Mouse (Mus musculus): ENCODE measurements around the gene Prrt1. TPM values are rescaled to one million over a fixed set of nuclear protein-coding genes. Genes with fewer than 3 reads are reported as not detected.

The Prrt1 gene
- polyA plus RNA-seq, 1 experiment from 2014 or later = 0.17 TPM

GRCm38 (mm10) chr17:34639461-34640255, 10.3 kb downstream of the Prrt1 start:
- Histone ChIP-seq H3K4me3 (ENCODE audit: low read depth, low read length) (no peak overlapping the region), H3K4me2 (ENCODE audit: low read depth, severe bottlenecking) (no peak overlapping the region), H3K36me3 (ENCODE audit: control insufficient read depth, insufficient read depth, low read length) (no peaks in the 10 kb centered on the region), H3K9ac (ENCODE audit: low read length) (no peak overlapping the region), H3K27ac (replicated peaks; ENCODE audit: low read depth, low read length) (no peak overlapping the region), H3K9me3 (ENCODE audit: control insufficient read depth, low read length) (no peaks in the 10 kb centered on the region), H3K4me1 (ENCODE audit: control insufficient read depth, insufficient read depth, low read length) (peaks cover 11% of the 10 kb centered on the region), H3K27me3 (ENCODE audit: control insufficient read depth, insufficient read depth, low read length) (no peaks in the 10 kb centered on the region)
- ATAC-seq (ENCODE audit: insufficient number of reproducible peaks, low FRiP score, low TSS enrichment, low read depth) (no peak), DNase-seq (ENCODE audit: low spot score) (no peak)
- 82% methylated on average over 7 of the region's 7 CpGs for WGBS

- no peaks in the 10 kb centered on the region for H3K9me3 ChIP-seq (ENCODE audit: control insufficient read depth, low read length)
- peak overlapping the region; percentile 83 for H3K27ac ChIP-seq (replicated peaks; ENCODE audit: low read depth, low read length)
- no peaks in the 10 kb centered on the region for H3K27me3 ChIP-seq (ENCODE audit: control insufficient read depth, insufficient read depth, low read length)
- H3K4me1 ChIP-seq (ENCODE audit: control insufficient read depth, insufficient read depth, low read length) = peaks cover 11% of the 10 kb centered on the region
- WGBS = 18% methylated on average over 11 of the region's 11 CpGs
- DNase-seq (ENCODE audit: low spot score) (peak; percentile 60), ATAC-seq (ENCODE audit: insufficient number of reproducible peaks, low FRiP score, low TSS enrichment, low read depth) (0 out of 2 replicates have a peak, but pooled peaks have one; percentile 18)
- H3K4me2 ChIP-seq (ENCODE audit: low read depth, severe bottlenecking) = peak overlapping the region; percentile 8; the same call in 1 of the 2 replicates
- no peak overlapping the region for H3K4me3 ChIP-seq (ENCODE audit: low read depth, low read length)
- peak overlapping the region; percentile 34; the same call in 1 of the 2 replicates for H3K9ac ChIP-seq (ENCODE audit: low read length)
- H3K36me3 ChIP-seq (ENCODE audit: control insufficient read depth, insufficient read depth, low read length) = no peaks in the 10 kb centered on the region
These were observed 11.7 kb downstream of the Prrt1 start for GRCm38 (mm10) chr17:34640778-34641601.

- no peaks in the 10 kb centered on the region for H3K36me3 ChIP-seq (ENCODE audit: control insufficient read depth, insufficient read depth, low read length)
- H3K9ac ChIP-seq (ENCODE audit: low read length) = no peak overlapping the region
- WGBS = 84% methylated on average over 3 of the region's 3 CpGs
- H3K27me3 ChIP-seq (ENCODE audit: control insufficient read depth, insufficient read depth, low read length) = no peaks in the 10 kb centered on the region
- H3K9me3 ChIP-seq (ENCODE audit: control insufficient read depth, low read length) = no peaks in the 10 kb centered on the region
- DNase-seq (ENCODE audit: low spot score) (no peak), ATAC-seq (ENCODE audit: insufficient number of reproducible peaks, low FRiP score, low TSS enrichment, low read depth) (no peak)
- H3K4me1 ChIP-seq (ENCODE audit: control insufficient read depth, insufficient read depth, low read length) = peaks cover 11% of the 10 kb centered on the region
- no peak overlapping the region for H3K4me2 ChIP-seq (ENCODE audit: low read depth, severe bottlenecking)
- H3K27ac ChIP-seq (replicated peaks; ENCODE audit: low read depth, low read length) = peak overlapping the region; percentile 83
- H3K4me3 ChIP-seq (ENCODE audit: low read depth, low read length) = no peak overlapping the region
These were observed 12.6 kb downstream of the Prrt1 start for GRCm38 (mm10) chr17:34641945-34642344.

- Histone ChIP-seq H3K27me3 (ENCODE audit: control insufficient read depth, insufficient read depth, low read length) (no peaks in the 10 kb centered on the region), H3K36me3 (ENCODE audit: control insufficient read depth, insufficient read depth, low read length) (no peaks in the 10 kb centered on the region), H3K9me3 (ENCODE audit: control insufficient read depth, low read length) (no peaks in the 10 kb centered on the region), H3K4me1 (ENCODE audit: control insufficient read depth, insufficient read depth, low read length) (peaks cover 17% of the 10 kb centered on the region), H3K4me2 (ENCODE audit: low read depth, severe bottlenecking) (no peak overlapping the region), H3K4me3 (ENCODE audit: low read depth, low read length) (no peak overlapping the region), H3K27ac (replicated peaks; ENCODE audit: low read depth, low read length) (no peak overlapping the region), H3K9ac (ENCODE audit: low read length) (no peak overlapping the region)
- ATAC-seq (ENCODE audit: insufficient number of reproducible peaks, low FRiP score, low TSS enrichment, low read depth) (no peak), DNase-seq (ENCODE audit: low spot score) (no peak)
- WGBS = 94% methylated on average over 4 of the region's 4 CpGs
These were observed 14.0 kb downstream of the Prrt1 start for GRCm38 (mm10) chr17:34643379-34643778.

- no peaks in the 10 kb centered on the region for H3K9me3 ChIP-seq (ENCODE audit: control insufficient read depth, low read length)
- H3K27ac ChIP-seq (replicated peaks; ENCODE audit: low read depth, low read length) = no peak overlapping the region
- DNase-seq (ENCODE audit: low spot score) (no peak), ATAC-seq (ENCODE audit: insufficient number of reproducible peaks, low FRiP score, low TSS enrichment, low read depth) (no peak)
- no peak overlapping the region for H3K9ac ChIP-seq (ENCODE audit: low read length)
- H3K4me1 ChIP-seq (ENCODE audit: control insufficient read depth, insufficient read depth, low read length) = peaks cover 17% of the 10 kb centered on the region
- no peaks in the 10 kb centered on the region for H3K36me3 ChIP-seq (ENCODE audit: control insufficient read depth, insufficient read depth, low read length)
- H3K27me3 ChIP-seq (ENCODE audit: control insufficient read depth, insufficient read depth, low read length) = no peaks in the 10 kb centered on the region
- no peak overlapping the region for H3K4me2 ChIP-seq (ENCODE audit: low read depth, severe bottlenecking)
- no peak overlapping the region for H3K4me3 ChIP-seq (ENCODE audit: low read depth, low read length)
- WGBS = 82% methylated on average over 10 of the region's 10 CpGs
These were observed 14.6 kb downstream of the Prrt1 start for GRCm38 (mm10) chr17:34643944-34644343.

GRCm38 (mm10) chr17:34644608-34645007, 15.3 kb downstream of the Prrt1 start, which contains the start of gene Fkbpl:
TSS of gene Fkbpl (plus strand) at chr17:34644764.
- Histone ChIP-seq H3K4me3 (ENCODE audit: low read depth, low read length) (peak within 1 kb of the TSS; percentile 55), H3K9me3 (ENCODE audit: control insufficient read depth, low read length) (no peaks in the 10 kb centered on the region), H3K36me3 (ENCODE audit: control insufficient read depth, insufficient read depth, low read length) (0 out of 2 replicates have a peak, but pooled peaks cover 2% of the 10 kb centered on the region), H3K27ac (replicated peaks; ENCODE audit: low read depth, low read length) (0 out of 2 replicates have a peak within 1 kb of the TSS, but pooled peaks have one; percentile 30), H3K4me2 (ENCODE audit: low read depth, severe bottlenecking) (peak within 1 kb of the TSS; percentile 38), H3K4me1 (ENCODE audit: control insufficient read depth, insufficient read depth, low read length) (peaks cover 17% of the 10 kb centered on the region), H3K27me3 (ENCODE audit: control insufficient read depth, insufficient read depth, low read length) (no peaks in the 10 kb centered on the region), H3K9ac (ENCODE audit: low read length) (peak within 1 kb of the TSS; percentile 57)
- WGBS = under 1% methylated on average over 16 of the region's 16 CpGs
- DNase-seq (ENCODE audit: low spot score) (peak; percentile 97), ATAC-seq (ENCODE audit: insufficient number of reproducible peaks, low FRiP score, low TSS enrichment, low read depth) (peak; percentile 59)

GRCm38 (mm10) chr17:34645256-34645829, 16.0 kb downstream of the Prrt1 start:
- H3K36me3 ChIP-seq (ENCODE audit: control insufficient read depth, insufficient read depth, low read length) = peaks cover 6% of the 10 kb centered on the region; the same call in 1 of the 2 replicates
- H3K9ac ChIP-seq (ENCODE audit: low read length) = no peak overlapping the region
- no peak overlapping the region for H3K27ac ChIP-seq (replicated peaks; ENCODE audit: low read depth, low read length)
- no peaks in the 10 kb centered on the region for H3K9me3 ChIP-seq (ENCODE audit: control insufficient read depth, low read length)
- peak overlapping the region; percentile 55 for H3K4me3 ChIP-seq (ENCODE audit: low read depth, low read length)
- peaks cover 17% of the 10 kb centered on the region for H3K4me1 ChIP-seq (ENCODE audit: control insufficient read depth, insufficient read depth, low read length)
- no peak for ATAC-seq (ENCODE audit: insufficient number of reproducible peaks, low FRiP score, low TSS enrichment, low read depth)
- DNase-seq (ENCODE audit: low spot score) = no peak
- H3K27me3 ChIP-seq (ENCODE audit: control insufficient read depth, insufficient read depth, low read length) = no peaks in the 10 kb centered on the region
- peak overlapping the region; percentile 38 for H3K4me2 ChIP-seq (ENCODE audit: low read depth, severe bottlenecking)
- 46% methylated on average over 10 of the region's 10 CpGs for WGBS
